Mouse (Mus musculus): ENCODE data around the gene Plce1.

- no peak for TF ChIP-seq EP300 (IDR thresholded peaks at IDR 0.05; ENCODE audit: low read depth)
- no peak for TF ChIP-seq CTCF (IDR thresholded peaks at IDR 0.05; ENCODE audit: low read depth)
Observed at GRCm38 (mm10) chr19:38479473-38479872, 1.4 kb upstream of the Plce1 start.
